Comparison of ENCODE assay signal across 15 mouse cellular contexts in the genomic region with DNA sequence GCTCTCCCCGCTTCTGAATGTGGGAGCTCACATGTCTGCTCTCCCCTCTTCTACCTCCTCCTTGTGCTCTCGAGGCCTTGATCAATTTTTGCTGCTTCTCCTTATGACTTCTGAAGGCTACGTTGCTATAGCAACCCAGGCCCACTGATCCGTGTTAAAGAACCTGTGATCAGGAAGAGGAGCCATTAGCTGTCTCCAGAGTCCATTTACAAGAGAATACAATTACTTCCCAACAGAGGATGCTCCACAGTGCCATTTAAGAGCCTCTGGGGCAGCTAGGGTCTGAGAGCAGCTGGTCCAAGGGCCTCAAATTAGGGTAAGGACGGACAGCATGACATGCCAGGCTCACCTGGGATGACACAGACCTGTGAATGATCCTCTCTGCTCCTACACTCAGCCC. TPM values are rescaled to one million over a fixed set of nuclear protein-coding genes. Genes with fewer than 3 reads are reported as not detected.
DNase-seq lines count a peak whose midpoint lies in the region; ATAC-seq and TF ChIP-seq lines count a peak whose summit lies in the region.
"Had no signal": no experiment of that assay in that cellular context is flagged by ENCODE, and none has a peak within 500 bp of the region (broad histone marks: within the 10 kb centered on the region; RNA-seq: fewer than 3 reads in every experiment).

No protein-coding gene starts in this region.

- 22% methylated on average over 5 of the region's 5 CpGs for WGBS in cerebellum, adult 2 months
- 35% methylated on average over 5 of the region's 5 CpGs for WGBS in forebrain, embryonic 10.5 days
- WGBS in hindbrain, embryonic 15.5 days = 10% methylated on average over 5 of the region's 5 CpGs
- WGBS in neural tube, embryonic 14.5 days = 14% methylated on average over 5 of the region's 5 CpGs
- 44% methylated on average over 5 of the region's 5 CpGs for whole genome bisulfite sequencing in intestine, postnatal 0 days

- peaks cover 3% of the 10 kb centered on the region; the same call in 1 of the 2 replicates for H3K4me1 ChIP-seq in cerebellum, adult 2 months (ENCODE audit: control insufficient read depth, insufficient read depth, low read length)
- peaks cover 29% of the 10 kb centered on the region for H3K4me1 ChIP-seq in forebrain, embryonic 10.5 days
- H3K4me1 ChIP-seq in hindbrain, embryonic 15.5 days (replicated peaks) = peaks cover 44% of the 10 kb centered on the region
- H3K4me1 ChIP-seq in neural tube, embryonic 14.5 days (ENCODE audit: control insufficient read depth, insufficient read depth, low read length) = peaks cover 17% of the 10 kb centered on the region
- 0 out of 2 replicates have a peak, but pooled peaks cover 5% of the 10 kb centered on the region for H3K4me1 ChIP-seq in intestine, postnatal 0 days (replicated peaks; ENCODE audit: control insufficient read depth, insufficient read depth, low read length)

- no peak for TF ChIP-seq POLR2A in cerebellum, adult 2 months (IDR thresholded peaks at IDR 0.05; ENCODE audit: borderline replicate concordance, insufficient read depth, low read length)

- no peak for TF ChIP-seq CTCF in cerebellum, adult 2 months (IDR thresholded peaks at IDR 0.05; ENCODE audit: borderline replicate concordance, insufficient read depth, low read depth, low read length)
- no peak for TF ChIP-seq CTCF in intestine, postnatal 0 days (IDR thresholded peaks at IDR 0.05; ENCODE audit: low read depth)

- H3K27ac ChIP-seq in cerebellum, adult 2 months (ENCODE audit: insufficient read depth, low read length) = peak overlapping the region; percentile 52; the same call in 1 of the 2 replicates
- peak overlapping the region; percentile 51; the same call in 1 of the 2 replicates for H3K27ac ChIP-seq in forebrain, embryonic 10.5 days
- H3K27ac ChIP-seq in hindbrain, embryonic 15.5 days (replicated peaks) = peak overlapping the region; percentile 82
- H3K27ac ChIP-seq in neural tube, embryonic 14.5 days (ENCODE audit: low read depth, low read length) = peak overlapping the region; percentile 83
- H3K27ac ChIP-seq in intestine, postnatal 0 days (ENCODE audit: low read depth, low read length) = no peak overlapping the region
- H3K27ac ChIP-seq: embryonic facial prominence, embryonic 13.5 days had no signal

- peak overlapping the region; percentile 9; the same call in 1 of the 2 replicates for H3K9ac ChIP-seq in hindbrain, embryonic 15.5 days
- H3K9ac ChIP-seq in neural tube, embryonic 14.5 days (replicated peaks; ENCODE audit: low read depth, low read length) = no peak overlapping the region
- H3K9ac ChIP-seq in intestine, postnatal 0 days (ENCODE audit: low read depth, low read length) = no peak overlapping the region
- H3K9ac ChIP-seq: embryonic facial prominence, embryonic 13.5 days; heart, embryonic 12.5 days had no signal

- H3K27me3 ChIP-seq in cerebellum, adult 2 months (ENCODE audit: control insufficient read depth, insufficient read depth, low read length) = no peaks in the 10 kb centered on the region
- no peaks in the 10 kb centered on the region for H3K27me3 ChIP-seq in forebrain, embryonic 10.5 days (ENCODE audit: poor library complexity, severe bottlenecking)
- no peaks in the 10 kb centered on the region for H3K27me3 ChIP-seq in hindbrain, embryonic 15.5 days
- no peaks in the 10 kb centered on the region for H3K27me3 ChIP-seq in neural tube, embryonic 14.5 days (ENCODE audit: control insufficient read depth, insufficient read depth, low read length)
- H3K27me3 ChIP-seq in intestine, postnatal 0 days (replicated peaks; ENCODE audit: control insufficient read depth, insufficient read depth, low read length) = no peaks in the 10 kb centered on the region
- H3K27me3 ChIP-seq: embryonic facial prominence, embryonic 13.5 days; heart, embryonic 12.5 days had no signal

- H3K36me3 ChIP-seq in forebrain, embryonic 10.5 days (replicated peaks) = peaks cover 23% of the 10 kb centered on the region
- H3K36me3 ChIP-seq in hindbrain, embryonic 15.5 days = peaks cover 26% of the 10 kb centered on the region
- H3K36me3 ChIP-seq in neural tube, embryonic 14.5 days (ENCODE audit: control insufficient read depth, insufficient read depth, low read length) = peaks cover 16% of the 10 kb centered on the region; the same call in 1 of the 2 replicates
- no peaks in the 10 kb centered on the region for H3K36me3 ChIP-seq in intestine, postnatal 0 days (ENCODE audit: control insufficient read depth, insufficient read depth)
- H3K36me3 ChIP-seq: embryonic facial prominence, embryonic 13.5 days; heart, embryonic 12.5 days had no signal

- ATAC-seq in hindbrain, embryonic 15.5 days (ENCODE audit: low FRiP score, low read depth) = peak; percentile 63
- peak; percentile 74 for ATAC-seq in neural tube, embryonic 14.5 days (ENCODE audit: low read depth)
- no peak for ATAC-seq in frontal cortex, adult (ENCODE audit: low TSS enrichment)
- no peak for ATAC-seq in intestine, postnatal 0 days
- ATAC-seq: inflammation-experienced regulatory T-cells, adult 6 months; lung, postnatal 0 days had no signal

- no peaks in the 10 kb centered on the region for H3K9me3 ChIP-seq in forebrain, embryonic 10.5 days
- no peaks in the 10 kb centered on the region for H3K9me3 ChIP-seq in hindbrain, embryonic 15.5 days
- H3K9me3 ChIP-seq in neural tube, embryonic 14.5 days (ENCODE audit: control insufficient read depth, low read length) = no peaks in the 10 kb centered on the region
- no peaks in the 10 kb centered on the region for H3K9me3 ChIP-seq in intestine, postnatal 0 days (ENCODE audit: control insufficient read depth)
- H3K9me3 ChIP-seq: embryonic facial prominence, embryonic 13.5 days; heart, embryonic 12.5 days had no signal

- DNase-seq in cerebellum, adult 2 months = no peak
- no peak for DNase-seq in cerebellum, postnatal 36 days
- DNase-seq in forebrain, embryonic 10.5 days (ENCODE audit: extremely low spot score, low spot score) = no peak
- no peak for DNase-seq in layer of hippocampus, postnatal 10 days (ENCODE audit: low spot score in 2 of 2)
- DNase-seq: right cerebral cortex, postnatal 25 days; thymus, postnatal 4 days had no signal

- H3K4me2 ChIP-seq in hindbrain, embryonic 15.5 days = peak overlapping the region; percentile 20; the same call in 1 of the 2 replicates
- H3K4me2 ChIP-seq in neural tube, embryonic 14.5 days (ENCODE audit: low read depth, low read length) = no peak overlapping the region
- H3K4me2 ChIP-seq in intestine, postnatal 0 days (replicated peaks; ENCODE audit: low read depth) = no peak overlapping the region
- H3K4me2 ChIP-seq: embryonic facial prominence, embryonic 13.5 days; heart, embryonic 12.5 days had no signal

- H3K4me3 ChIP-seq in cerebellum, adult 2 months (replicated peaks; ENCODE audit: insufficient read depth, low read depth, low read length) = no peak overlapping the region
- no peak overlapping the region for H3K4me3 ChIP-seq in forebrain, embryonic 10.5 days
- no peak overlapping the region for H3K4me3 ChIP-seq in hindbrain, embryonic 15.5 days
- H3K4me3 ChIP-seq in neural tube, embryonic 14.5 days (ENCODE audit: low read depth, low read length) = no peak overlapping the region
- no peak overlapping the region for H3K4me3 ChIP-seq in intestine, postnatal 0 days (ENCODE audit: low read depth, low read length)
- H3K4me3 ChIP-seq: embryonic facial prominence, embryonic 13.5 days; heart, embryonic 12.5 days had no signal

RNA-seq across cellular contexts. Expression of a gene that starts 16.7 kb away (rescaled TPM):
- 0.39 and 0.52 TPM in 2 replicates for polyA plus RNA-seq in cerebellum, adult 2 months (2012; rRNA removed)
- polyA plus RNA-seq in forebrain, embryonic 10.5 days (2016; fragmentation: Nextera tagmentation; extraction: Ambion mirVana) = 0.43 and 0.66 TPM in 2 replicates
- polyA plus RNA-seq in hindbrain, embryonic 15.5 days (2015; fragmentation: Nextera tagmentation; extraction: Ambion mirVana) = 3.1 and 3.6 TPM in 2 replicates
- 1.1 and 1.9 TPM in 2 replicates for polyA plus RNA-seq in neural tube, embryonic 14.5 days (2014; fragmentation: Nextera tagmentation; extraction: Ambion mirVana)
- 0.10 and 0.17 TPM in 2 replicates for polyA plus RNA-seq in intestine, postnatal 0 days (2015; fragmentation: Nextera tagmentation; extraction: Ambion mirVana)
- total RNA-seq in layer of hippocampus, postnatal 10 days (2021) = 1 to 10 TPM; 6.2 to 7.5 TPM
- total RNA-seq: gastrocnemius, adult 18-20 months had no signal
- polyA plus RNA-seq: lung, postnatal 0 days had no signal

RNA-seq across cellular contexts. Expression of a gene that starts 52.3 kb away (rescaled TPM):
- 6.6 and 8.4 TPM in 2 replicates for polyA plus RNA-seq in cerebellum, adult 2 months (2012; rRNA removed)
- 1.6 and 1.7 TPM in 2 replicates for polyA plus RNA-seq in forebrain, embryonic 10.5 days (2016; fragmentation: Nextera tagmentation; extraction: Ambion mirVana)
- polyA plus RNA-seq in hindbrain, embryonic 15.5 days (2015; fragmentation: Nextera tagmentation; extraction: Ambion mirVana) = 0.43 and 0.47 TPM in 2 replicates
- 0.22 TPM in 1 of 2 replicates, not detected in the other for polyA plus RNA-seq in neural tube, embryonic 14.5 days (2014; fragmentation: Nextera tagmentation; extraction: Ambion mirVana)
- 2.1 and 2.9 TPM in 2 replicates for polyA plus RNA-seq in intestine, postnatal 0 days (2015; fragmentation: Nextera tagmentation; extraction: Ambion mirVana)
- total RNA-seq in layer of hippocampus, postnatal 10 days (2021) = under 1 TPM; 0.58 to 0.59 TPM
- total RNA-seq: gastrocnemius, adult 18-20 months had no signal

Comparison
In these comparisons a context has a peak if more than half of its experiments do, and no peak if none do; other contexts are left out.
1. ATAC-seq: peak in hindbrain, embryonic 15.5 days (single experiment) and neural tube, embryonic 14.5 days (single experiment); none in frontal cortex, adult (single experiment) and intestine, postnatal 0 days (single experiment).